Mouse (Mus musculus): Measurements from ENCODE around the gene Armc7.
"Not testable (repeated sequence)": the region's sequence is repeated elsewhere in the genome, so short reads cannot be mapped to it uniquely, and the experiment has no call there.

Armc7 gene

GRCm38 (mm10) chr11:115490441-115491355, 15.2 kb downstream of the Armc7 start:
- no peak for DNase-seq (ENCODE audit: low read depth, low spot score)

DNA sequence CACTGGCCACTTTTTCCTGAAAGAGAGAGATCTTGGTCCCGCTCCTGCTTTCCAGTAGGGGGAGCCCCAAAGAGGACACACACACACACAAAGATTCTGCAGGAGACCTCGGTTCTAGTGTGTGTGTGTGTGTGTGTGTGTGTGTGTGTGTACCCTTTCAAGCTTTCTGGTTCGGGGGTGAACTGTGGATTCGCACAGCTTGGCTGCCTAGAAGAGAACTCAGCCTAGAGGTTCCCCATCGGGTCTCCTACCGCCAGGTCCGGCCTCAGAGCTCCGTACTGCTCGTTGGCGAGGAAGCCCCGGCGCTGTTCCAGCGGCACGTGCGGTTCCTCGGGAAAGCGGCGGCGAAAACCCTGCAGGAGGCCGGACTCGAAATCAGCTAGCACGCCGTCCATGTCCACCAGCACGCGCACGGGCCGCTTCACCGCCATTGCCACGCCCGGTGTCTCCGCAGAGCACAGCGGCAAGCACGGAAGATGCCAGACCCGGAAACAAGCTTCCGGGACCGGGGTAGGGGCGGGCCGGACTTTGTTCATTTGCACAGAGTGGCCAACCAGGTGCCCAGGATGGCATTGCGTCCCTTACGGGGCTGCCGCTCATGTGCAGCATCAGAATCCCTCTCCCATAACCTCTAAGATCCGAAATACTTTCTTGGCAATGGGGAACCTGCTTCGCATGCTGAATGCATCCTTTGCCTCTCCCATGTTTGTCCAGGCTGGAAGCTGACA, 16.1 kb downstream of the Armc7 start, which contains the start of gene Nt5c:
TSS of gene Nt5c (minus strand) at position 507 of the 728 bp plus-strand sequence.
- peak; percentile 89 for DNase-seq (ENCODE audit: low read depth, low spot score)

GRCm38 (mm10) chr11:115492387-115492786, 16.9 kb downstream of the Armc7 start:
- peak; percentile 20 for DNase-seq (ENCODE audit: low read depth, low spot score)

- DNase-seq (ENCODE audit: low read depth, low spot score): not testable (repeated sequence)
Observed at GRCm38 (mm10) chr11:115496559-115496958, 21.1 kb downstream of the Armc7 start.

- DNase-seq (ENCODE audit: low read depth, low spot score): no peak
Observed at GRCm38 (mm10) chr11:115502636-115503035, 27.2 kb downstream of the Armc7 start.

DNA sequence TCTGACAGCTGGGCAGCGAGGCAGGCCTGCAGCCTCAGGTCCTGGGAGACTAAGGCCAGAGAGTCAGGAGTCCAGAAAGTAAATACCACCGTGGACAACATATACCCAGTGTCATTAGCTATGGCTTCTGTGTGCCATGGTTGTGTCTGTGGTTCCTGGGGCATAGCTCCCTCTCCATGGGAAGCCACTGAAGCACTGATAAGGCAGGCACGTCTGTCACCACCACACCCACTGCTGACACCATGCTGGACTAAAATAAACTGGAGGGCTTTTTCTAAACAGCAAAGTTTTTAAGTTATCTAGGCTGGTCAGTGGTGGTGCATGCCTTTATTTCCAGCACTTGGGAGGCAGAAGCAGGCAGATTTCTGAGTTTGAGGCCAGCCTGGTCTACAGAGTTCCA, 31.1 kb downstream of the Armc7 start:
- no peak for DNase-seq (ENCODE audit: low read depth, low spot score)

- DNase-seq (ENCODE audit: low read depth, low spot score): no peak
Observed at GRCm38 (mm10) chr11:115508061-115508460, 32.6 kb downstream of the Armc7 start.

DNA sequence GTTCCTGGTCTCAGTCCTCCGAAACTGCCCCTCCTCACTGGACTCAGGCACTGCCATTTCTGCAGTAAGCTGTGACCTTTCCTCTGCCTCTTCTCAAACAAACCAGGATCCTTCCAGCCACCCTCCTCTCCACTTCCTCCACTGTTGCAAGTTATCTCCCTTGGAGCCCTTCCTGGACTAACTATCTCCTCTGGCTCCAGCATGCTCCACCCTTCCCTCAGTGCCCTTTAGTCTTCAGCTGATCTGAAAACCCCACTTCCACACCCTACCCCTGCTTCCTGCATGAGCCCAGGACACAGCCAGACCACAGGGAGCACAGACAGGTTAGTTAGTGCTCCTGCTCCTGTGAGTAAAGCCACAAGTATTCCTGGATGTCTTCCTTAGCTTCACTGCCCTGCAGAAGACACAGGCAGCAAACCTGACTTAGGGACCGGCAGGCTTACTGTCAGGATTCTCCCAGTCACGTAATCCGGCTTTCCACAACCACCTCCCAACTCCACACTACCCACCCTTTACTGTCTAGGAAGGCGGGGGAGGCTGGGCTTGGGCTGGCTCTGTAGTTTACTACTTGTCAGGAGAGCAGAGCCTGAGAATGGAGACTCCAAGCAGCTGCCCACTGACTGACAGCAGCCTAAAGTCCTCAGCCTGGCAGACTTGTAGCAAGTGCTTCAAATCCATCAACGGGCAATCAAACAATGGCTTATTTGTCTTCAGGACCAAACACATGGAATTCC, 34.5 kb downstream of the Armc7 start:
- peak; percentile 45 for DNase-seq (ENCODE audit: low read depth, low spot score)

DNA sequence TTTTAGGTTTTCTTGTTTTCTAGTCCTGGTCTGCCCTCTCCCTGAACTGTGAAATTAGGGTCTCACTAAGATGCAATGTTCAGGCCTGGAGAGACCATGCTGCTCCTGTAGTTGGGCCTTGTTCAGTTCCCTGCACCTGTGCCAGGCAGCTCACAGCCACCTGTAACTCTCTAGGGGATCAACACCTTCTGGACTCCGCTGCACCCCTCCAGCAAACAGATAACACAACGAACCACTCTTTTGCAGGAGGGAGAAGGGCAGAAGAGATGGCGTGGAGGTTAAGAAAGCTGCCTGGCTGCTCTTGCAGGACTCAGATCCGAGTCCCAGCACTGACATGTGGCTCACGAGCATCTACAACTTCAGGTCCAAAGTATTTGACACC, 35.0 kb downstream of the Armc7 start:
- DNase-seq (ENCODE audit: low read depth, low spot score): no peak

GRCm38 (mm10) chr11:115511121-115511520, 35.7 kb downstream of the Armc7 start:
- DNase-seq (ENCODE audit: low read depth, low spot score): no peak

DNA sequence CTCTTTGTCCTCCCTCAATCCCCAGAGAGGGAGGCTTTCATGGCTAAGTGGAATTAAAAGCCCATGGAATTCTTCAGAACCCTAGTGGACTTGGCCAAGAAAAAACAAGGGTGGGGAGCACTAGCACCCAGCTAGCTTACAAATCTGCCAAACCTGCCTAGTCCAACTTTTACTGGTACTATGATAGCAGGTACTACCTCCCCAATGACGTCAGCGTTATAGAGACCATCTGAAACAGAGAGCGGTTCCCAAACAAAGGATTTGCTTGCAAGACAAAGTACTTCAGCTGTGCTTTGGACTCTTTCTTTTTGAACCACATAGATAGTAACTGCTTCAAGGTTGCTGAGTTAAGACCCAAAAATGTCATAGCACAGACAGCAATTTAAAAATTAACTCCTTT, 36.5 kb downstream of the Armc7 start:
- no peak for DNase-seq (ENCODE audit: low read depth, low spot score)

DNA sequence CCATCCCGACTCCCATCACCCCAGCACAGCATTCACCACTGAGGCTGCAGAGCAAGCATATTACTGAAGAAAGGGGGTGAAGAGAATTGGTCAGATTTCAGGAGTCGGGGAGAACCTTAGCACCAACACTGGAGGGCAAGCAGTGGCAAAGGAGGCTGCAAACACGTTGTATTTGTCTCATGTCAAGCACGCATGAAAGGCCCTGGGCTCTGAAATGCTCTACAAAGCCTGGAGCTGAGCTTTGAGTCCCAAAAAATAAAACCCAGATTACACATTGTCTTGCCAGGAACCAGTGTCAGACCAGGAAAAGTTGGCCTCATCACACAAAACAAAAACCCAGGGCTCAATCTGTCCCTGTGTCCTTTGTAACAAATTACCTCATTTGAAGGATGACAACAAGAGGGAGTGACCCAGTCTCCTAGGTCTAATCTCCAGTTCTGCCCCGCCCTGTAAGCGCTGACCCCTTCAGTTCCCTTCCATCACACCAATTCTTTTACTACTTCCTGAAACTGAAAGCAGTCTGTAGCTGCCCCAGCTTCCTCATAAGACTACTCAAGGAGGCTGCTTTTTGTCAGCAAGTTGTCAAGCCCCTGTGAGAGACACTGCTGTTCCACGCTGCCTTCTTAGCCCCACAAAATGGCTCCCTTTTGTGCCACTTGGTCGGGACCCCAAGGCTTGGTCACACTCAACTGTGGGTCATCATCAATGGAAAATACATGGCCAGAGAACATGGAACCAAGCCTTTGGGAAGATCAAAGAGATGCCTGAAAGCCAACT, 37.1 kb downstream of the Armc7 start:
- peak; percentile 35 for DNase-seq (ENCODE audit: low read depth, low spot score)

GRCm38 (mm10) chr11:115513271-115514237, 38.1 kb downstream of the Armc7 start:
- DNase-seq (ENCODE audit: low read depth, low spot score): peak; percentile 62

GRCm38 (mm10) chr11:115514238-115514663, 38.8 kb downstream of the Armc7 start, which contains the start of gene Jpt1:
Gene Jpt1, minus strand, starts transcription at chr11:115514387.
- DNase-seq (ENCODE audit: low read depth, low spot score): peak; percentile 95

- no peak for DNase-seq (ENCODE audit: low read depth, low spot score)
Observed at GRCm38 (mm10) chr11:115515021-115515420, 39.6 kb downstream of the Armc7 start.

DNA sequence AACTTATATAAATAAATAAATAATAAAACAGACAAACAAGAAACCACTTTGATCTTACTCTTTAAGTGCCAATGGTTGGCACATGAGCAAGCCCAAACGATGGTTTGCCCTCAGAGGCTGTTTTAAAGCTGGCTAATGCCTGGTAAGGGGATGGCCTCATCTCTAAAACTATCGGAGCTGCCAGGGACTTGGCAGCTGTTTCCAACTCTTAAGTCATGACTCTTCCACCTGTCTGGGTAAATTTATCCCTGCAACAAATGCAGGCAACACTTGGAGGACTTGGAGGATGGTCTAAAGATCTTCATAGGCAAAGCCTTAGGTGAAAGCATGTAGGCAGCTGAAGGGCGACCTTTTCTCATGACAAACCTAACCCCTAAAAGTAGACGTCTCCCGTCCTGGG, 41.5 kb downstream of the Armc7 start:
- DNase-seq (ENCODE audit: low read depth, low spot score): no peak

DNA sequence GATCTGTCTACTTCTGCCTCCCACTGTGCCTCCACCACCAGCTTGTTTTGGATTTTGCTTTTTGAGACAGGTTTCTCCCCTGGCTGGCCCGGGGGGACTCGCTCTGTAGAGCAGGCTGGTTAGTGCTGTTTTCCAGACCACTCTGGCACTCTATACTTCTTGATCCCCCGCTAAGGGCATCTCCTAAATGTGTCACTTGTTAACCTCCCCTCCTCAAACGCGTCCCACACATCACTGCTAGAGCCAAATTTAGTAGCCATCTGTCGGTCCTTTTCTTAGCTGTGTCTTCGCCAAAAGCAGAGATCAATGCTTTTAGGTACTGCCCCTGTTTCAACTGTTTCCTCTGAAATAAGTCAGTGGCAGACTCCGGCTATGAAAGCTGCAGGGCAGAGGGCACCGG, 43.2 kb downstream of the Armc7 start:
- DNase-seq (ENCODE audit: low read depth, low spot score): no peak

DNA sequence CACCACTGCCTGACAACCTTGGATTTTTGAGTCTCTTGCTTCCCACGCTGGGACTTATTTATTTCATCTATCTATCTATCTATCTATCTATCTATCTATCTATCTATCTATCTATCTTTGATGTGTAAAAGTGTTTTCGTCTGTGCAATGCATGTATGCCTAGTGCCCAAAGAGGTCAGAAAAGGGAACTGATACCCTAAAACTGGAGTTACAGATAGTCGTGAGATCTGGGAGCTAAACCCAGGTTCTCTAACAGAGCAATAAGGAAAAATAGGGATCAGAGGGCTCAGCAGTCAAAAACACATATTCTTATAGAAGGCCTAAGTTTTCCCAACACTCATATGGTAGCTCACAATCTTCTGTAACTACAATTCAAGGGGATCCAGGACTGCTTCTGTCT, 44.1 kb downstream of the Armc7 start:
- DNase-seq (ENCODE audit: low read depth, low spot score): no peak

DNA sequence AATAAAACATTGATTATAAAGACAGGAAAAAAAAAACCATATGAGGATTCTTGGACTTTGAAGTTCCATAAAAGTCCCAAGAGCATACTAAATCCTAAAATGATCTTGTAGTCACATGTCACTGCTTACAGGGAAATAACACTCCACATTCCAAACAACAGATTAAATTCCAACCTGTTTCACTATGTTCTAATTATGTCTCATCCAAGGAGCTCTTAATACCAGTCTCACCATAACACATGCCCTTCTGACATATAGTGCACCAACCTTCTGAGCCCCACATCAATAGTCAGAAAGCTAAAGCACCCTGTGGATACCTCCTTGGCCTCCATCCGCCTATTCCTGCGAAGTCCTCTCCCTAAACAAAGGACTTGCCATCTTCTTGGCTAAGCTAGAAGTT, 44.8 kb downstream of the Armc7 start:
- DNase-seq (ENCODE audit: low read depth, low spot score): no peak

DNA sequence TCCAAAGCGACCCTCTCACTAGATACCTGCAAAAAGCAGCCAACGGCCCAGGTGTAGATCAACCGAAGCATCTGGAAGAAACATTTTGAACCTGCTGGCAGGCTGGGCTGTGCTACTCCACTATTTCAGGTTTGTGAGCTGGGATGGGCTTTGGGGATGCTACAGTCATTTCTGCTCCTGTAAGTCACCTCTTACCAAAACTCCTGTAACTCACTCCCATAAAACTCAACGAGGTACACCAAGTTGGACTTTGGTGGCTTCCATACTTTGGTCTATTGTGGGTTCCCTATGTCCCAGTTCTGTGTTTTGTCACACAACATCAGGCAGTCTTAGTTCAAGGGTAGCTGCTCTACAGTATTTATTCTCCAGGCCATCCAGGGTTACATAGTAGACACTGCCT, 45.6 kb downstream of the Armc7 start:
- DNase-seq (ENCODE audit: low read depth, low spot score): no peak
